Mouse (Mus musculus): ENCODE measurements around the gene Ing5. TPM values are rescaled to one million over a fixed set of nuclear protein-coding genes. Genes with fewer than 3 reads are reported as not detected.
"Not testable (repeated sequence)": the region's sequence is repeated elsewhere in the genome, so short reads cannot be mapped to it uniquely, and the experiment has no call there.

Gene Ing5
- total RNA-seq, 2 experiments from 2014 or later = 18.4 to 41.9 TPM

- ATAC-seq (replicated peaks; ENCODE audit: low FRiP score, poor library complexity, severe bottlenecking) = not testable (repeated sequence)
Measured at GRCm38 (mm10) chr1:93845766-93846366, 42.1 kb downstream of the Ing5 start.

GRCm38 (mm10) chr1:93855790-93856189 is 52.0 kb downstream of the Ing5 start:
- ATAC-seq (replicated peaks; ENCODE audit: low FRiP score, poor library complexity, severe bottlenecking) = not testable (repeated sequence)

- ATAC-seq (replicated peaks; ENCODE audit: low FRiP score, poor library complexity, severe bottlenecking) = no peak
Measured at GRCm38 (mm10) chr1:93857370-93857769, 53.6 kb downstream of the Ing5 start.

- no peak for ATAC-seq (replicated peaks; ENCODE audit: low FRiP score, poor library complexity, severe bottlenecking)
Measured at GRCm38 (mm10) chr1:93857991-93858390, 54.2 kb downstream of the Ing5 start.

- no peak for ATAC-seq (replicated peaks; ENCODE audit: low FRiP score, poor library complexity, severe bottlenecking)
Measured at GRCm38 (mm10) chr1:93859619-93860018, 55.9 kb downstream of the Ing5 start.

- ATAC-seq (replicated peaks; ENCODE audit: low FRiP score, poor library complexity, severe bottlenecking) = not testable (repeated sequence)
Measured at GRCm38 (mm10) chr1:93861048-93861447, 57.3 kb downstream of the Ing5 start, which contains the start of gene Gal3st2. Gene Gal3st2 (plus strand): TSS chr1:93861306.

Other genes starting within 250 kb of the Ing5 start
- gene Stk25, start 145.3 kb upstream of the Ing5 start, total RNA-seq (2015; ENCODE audit: low replicate concordance) = 28.5 and 36.5 TPM in 2 replicates
- gene Stk25, start 145.3 kb upstream of the Ing5 start, total RNA-seq (2017; ENCODE audit: low replicate concordance) = 33.5 and 52.2 TPM in 2 replicates
- gene Bok, start 118.3 kb upstream of the Ing5 start, total RNA-seq (2015; ENCODE audit: low replicate concordance) = not detected in 2 replicates
- not detected in 2 replicates for gene Bok, start 118.3 kb upstream of the Ing5 start, total RNA-seq (2017; ENCODE audit: low replicate concordance)
- 67.8 and 91.4 TPM in 2 replicates for gene Atg4b, start 52.5 kb upstream of the Ing5 start, total RNA-seq (2015; ENCODE audit: low replicate concordance)
- 116 and 166 TPM in 2 replicates for gene Atg4b, start 52.5 kb upstream of the Ing5 start, total RNA-seq (2017; ENCODE audit: low replicate concordance)
- 1.1 and 30.6 TPM in 2 replicates for gene Thap4, start 49.1 kb upstream of the Ing5 start, total RNA-seq (2015; ENCODE audit: low replicate concordance)
- 3.1 and 14.1 TPM in 2 replicates for gene Thap4, start 49.1 kb upstream of the Ing5 start, total RNA-seq (2017; ENCODE audit: low replicate concordance)
- 135 and 183 TPM in 2 replicates for gene Dtymk, start 2.0 kb upstream of the Ing5 start, total RNA-seq (2015; ENCODE audit: low replicate concordance)
- gene Dtymk, start 2.0 kb upstream of the Ing5 start, total RNA-seq (2017; ENCODE audit: low replicate concordance) = 123 and 140 TPM in 2 replicates
- 4.0 and 18.4 TPM in 2 replicates for gene D2hgdh, start 20.9 kb downstream of the Ing5 start, total RNA-seq (2015; ENCODE audit: low replicate concordance)
- gene D2hgdh, start 20.9 kb downstream of the Ing5 start, total RNA-seq (2017; ENCODE audit: low replicate concordance) = 5.6 and 10.1 TPM in 2 replicates
- not detected in 2 replicates for gene Gal3st2, start 57.3 kb downstream of the Ing5 start, total RNA-seq (2015; ENCODE audit: low replicate concordance)
- gene Gal3st2, start 57.3 kb downstream of the Ing5 start, total RNA-seq (2017; ENCODE audit: low replicate concordance) = not detected in 2 replicates
- gene Gal3st2b, start 114.3 kb downstream of the Ing5 start, total RNA-seq (2015; ENCODE audit: low replicate concordance) = 0.72 TPM in 1 of 2 replicates, not detected in the other
- not detected in 2 replicates for gene Gal3st2b, start 114.3 kb downstream of the Ing5 start, total RNA-seq (2017; ENCODE audit: low replicate concordance)
- not detected in 2 replicates for gene Gal3st2c, start 186.5 kb downstream of the Ing5 start, total RNA-seq (2015; ENCODE audit: low replicate concordance)
- gene Gal3st2c, start 186.5 kb downstream of the Ing5 start, total RNA-seq (2017; ENCODE audit: low replicate concordance) = not detected in 2 replicates
- not detected in 2 replicates for gene Neu4, start 216.5 kb downstream of the Ing5 start, total RNA-seq (2015; ENCODE audit: low replicate concordance)
- gene Neu4, start 216.5 kb downstream of the Ing5 start, total RNA-seq (2017; ENCODE audit: low replicate concordance) = not detected in 2 replicates
- gene Pdcd1, start 248.6 kb downstream of the Ing5 start, total RNA-seq (2015; ENCODE audit: low replicate concordance) = not detected in 2 replicates
- gene Pdcd1, start 248.6 kb downstream of the Ing5 start, total RNA-seq (2017; ENCODE audit: low replicate concordance) = 1.3 TPM in 1 of 2 replicates, not detected in the other